In the genomic region with DNA sequence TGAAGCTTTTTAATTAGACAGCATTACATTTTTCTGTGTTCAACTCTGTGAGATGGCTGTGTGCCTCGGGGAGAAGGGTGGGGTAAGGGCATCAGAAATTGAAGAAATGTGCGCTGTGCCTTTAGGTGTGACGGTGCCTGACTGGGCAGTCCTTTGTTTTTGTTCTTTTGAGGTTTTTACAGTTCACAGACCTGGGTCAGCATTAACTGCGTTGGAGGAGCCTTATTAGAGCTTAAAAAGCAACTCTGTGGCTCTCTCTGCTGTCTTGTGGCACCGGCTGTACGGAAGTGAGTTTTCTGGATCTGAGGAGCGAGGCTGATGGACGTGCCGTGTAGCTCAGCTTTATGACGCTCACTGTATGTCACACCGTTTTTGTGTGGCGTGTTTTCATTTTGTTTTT, we compare ENCODE assay signal across 32 mouse cellular contexts.
DNase-seq lines count a peak whose midpoint lies in the region; ATAC-seq and TF ChIP-seq lines count a peak whose summit lies in the region.
"Had no signal": no experiment of that assay in that cellular context is flagged by ENCODE, and none has a peak within 500 bp of the region (broad histone marks: within the 10 kb centered on the region; RNA-seq: fewer than 3 reads in every experiment).

No protein-coding gene starts in this region.

- peak overlapping the region; percentile 58; the same call in 1 of the 2 replicates for H3K9ac ChIP-seq in heart, embryonic 13.5 days
- no peak overlapping the region for H3K9ac ChIP-seq in kidney, embryonic 14.5 days (ENCODE audit: low read depth, low read length)
- H3K9ac ChIP-seq in lung, embryonic 14.5 days, result no peak overlapping the region
- H3K9ac ChIP-seq: embryonic facial prominence, embryonic 12.5 days; forebrain, embryonic 15.5 days; hindbrain, embryonic 12.5 days; intestine, embryonic 15.5 days; limb, embryonic 15.5 days; liver, embryonic 15.5 days; lung, embryonic 15.5 days; midbrain, embryonic 13.5 days; neural tube, embryonic 13.5 days had no signal

- no peak for DNase-seq in gastrocnemius, adult 2 months
- DNase-seq in gastrocnemius, postnatal 4 days (ENCODE audit: low spot score in 2 of 2), result no peak
- DNase-seq in heart, postnatal 14 days, result no peak
- no peak for DNase-seq in kidney, adult 2 months
- no peak for DNase-seq in lung, embryonic 14.5 days
- DNase-seq in lung, postnatal 36 days, result no peak
- DNase-seq: adrenal gland, postnatal 14 days; cerebellum, adult 11 months; cerebellum, adult 9-10 months; embryo, embryonic 11 days; kidney, postnatal 10 days; layer of hippocampus, adult 9-11 months; right cerebral cortex, postnatal 4 days; thymus, adult 18-20 months; thymus, postnatal 25 days had no signal

- H3K9me3 ChIP-seq in heart, embryonic 13.5 days, result no peaks in the 10 kb centered on the region
- no peaks in the 10 kb centered on the region for H3K9me3 ChIP-seq in kidney, embryonic 14.5 days (ENCODE audit: control insufficient read depth, low read length)
- no peaks in the 10 kb centered on the region for H3K9me3 ChIP-seq in lung, embryonic 14.5 days (ENCODE audit: low read depth, low read length)
- H3K9me3 ChIP-seq: embryonic facial prominence, embryonic 12.5 days; forebrain, embryonic 10.5 days; forebrain, embryonic 15.5 days; hindbrain, embryonic 12.5 days; intestine, embryonic 15.5 days; limb, embryonic 10.5 days; limb, embryonic 15.5 days; liver, embryonic 15.5 days; lung, embryonic 15.5 days; midbrain, embryonic 13.5 days; neural tube, embryonic 13.5 days had no signal

- 0 out of 2 replicates have a peak, but pooled peaks cover 3% of the 10 kb centered on the region for H3K27me3 ChIP-seq in heart, embryonic 13.5 days (replicated peaks)
- H3K27me3 ChIP-seq in kidney, embryonic 14.5 days (ENCODE audit: control insufficient read depth, insufficient read depth, low read length), result no peaks in the 10 kb centered on the region
- no peaks in the 10 kb centered on the region for H3K27me3 ChIP-seq in kidney, adult 2 months (replicated peaks; ENCODE audit: control insufficient read depth, insufficient read depth, low read length)
- H3K27me3 ChIP-seq in lung, embryonic 14.5 days (ENCODE audit: insufficient read depth, low read length), result no peaks in the 10 kb centered on the region
- H3K27me3 ChIP-seq: CH12.LX; embryonic facial prominence, embryonic 12.5 days; forebrain, embryonic 15.5 days; hindbrain, embryonic 12.5 days; intestine, embryonic 15.5 days; limb, embryonic 15.5 days; liver, embryonic 15.5 days; lung, embryonic 15.5 days; midbrain, embryonic 13.5 days; neural tube, embryonic 13.5 days had no signal

- TF ChIP-seq CTCF in gastrocnemius, adult 2 months (IDR thresholded peaks at IDR 0.05), result no peak
- TF ChIP-seq CTCF in kidney, adult 2 months (conservative IDR thresholded peaks at IDR 0.05; ENCODE audit: insufficient read depth, insufficient read length, low read depth, low read length), result no peak
- TF ChIP-seq CTCF in lung, embryonic 14.5 days (IDR thresholded peaks at IDR 0.05; ENCODE audit: low read depth), result no peak

- no peak for ATAC-seq in heart, embryonic 13.5 days (ENCODE audit: extremely low read depth, insufficient number of reproducible peaks, low FRiP score, low TSS enrichment)
- ATAC-seq in kidney, embryonic 14.5 days (ENCODE audit: low FRiP score, low TSS enrichment), result peak; percentile 70
- ATAC-seq in lung, embryonic 14.5 days (ENCODE audit: insufficient read depth), result 0 out of 2 replicates have a peak, but pooled peaks have one; percentile 12
- ATAC-seq: forebrain, embryonic 15.5 days; hindbrain, postnatal 0 days; intestine, embryonic 15.5 days; midbrain, embryonic 13.5 days had no signal

- H3K4me2 ChIP-seq in heart, embryonic 13.5 days, result peak overlapping the region; percentile 60
- no peak overlapping the region for H3K4me2 ChIP-seq in kidney, embryonic 14.5 days (replicated peaks; ENCODE audit: low read depth, low read length)
- no peak overlapping the region for H3K4me2 ChIP-seq in lung, embryonic 14.5 days
- H3K4me2 ChIP-seq: embryonic facial prominence, embryonic 12.5 days; forebrain, embryonic 15.5 days; hindbrain, embryonic 12.5 days; intestine, embryonic 15.5 days; limb, embryonic 15.5 days; liver, embryonic 15.5 days; midbrain, embryonic 13.5 days; neural tube, embryonic 13.5 days had no signal

- intact Hi-C loops in gastrocnemius, adult 2 months (cut with DNase I), result loop anchor here (10.0 kb wide), 1 partner anchor 484 kb away; no protein-coding TSS in a partner anchor
- intact Hi-C loops in heart, postnatal 14 days (cut with DNase I), result no loop called here

- 64% methylated on average over 12 of the region's 12 CpGs for WGBS in heart, embryonic 13.5 days
- WGBS in kidney, embryonic 14.5 days, result 25% methylated on average over 12 of the region's 12 CpGs
- WGBS in kidney, adult 2 months, result 47% methylated on average over 12 of the region's 12 CpGs
- 58% methylated on average over 12 of the region's 12 CpGs for WGBS in lung, embryonic 14.5 days

- H3K36me3 ChIP-seq in heart, embryonic 13.5 days, result peaks cover 42% of the 10 kb centered on the region
- H3K36me3 ChIP-seq in kidney, embryonic 14.5 days (ENCODE audit: control insufficient read depth, insufficient read depth, low read length), result peaks cover 21% of the 10 kb centered on the region
- peaks cover 5% of the 10 kb centered on the region for H3K36me3 ChIP-seq in kidney, adult 2 months (ENCODE audit: control insufficient read depth, insufficient read depth, low read length)
- H3K36me3 ChIP-seq in lung, embryonic 14.5 days (ENCODE audit: insufficient read depth), result peaks cover 9% of the 10 kb centered on the region; the same call in 1 of the 2 replicates
- H3K36me3 ChIP-seq: forebrain, embryonic 15.5 days had no signal

- no peak overlapping the region for H3K4me3 ChIP-seq in gastrocnemius, adult 2 months
- no peak overlapping the region for H3K4me3 ChIP-seq in heart, embryonic 13.5 days
- H3K4me3 ChIP-seq in kidney, embryonic 14.5 days (ENCODE audit: low read length), result no peak overlapping the region
- no peak overlapping the region for H3K4me3 ChIP-seq in kidney, adult 2 months (ENCODE audit: insufficient read depth, low read depth, low read length)
- H3K4me3 ChIP-seq in lung, embryonic 14.5 days (ENCODE audit: low read depth, low read length), result no peak overlapping the region
- H3K4me3 ChIP-seq: embryonic facial prominence, embryonic 12.5 days; forebrain, embryonic 10.5 days; forebrain, embryonic 15.5 days; hindbrain, embryonic 12.5 days; intestine, embryonic 15.5 days; limb, embryonic 10.5 days; limb, embryonic 15.5 days; liver, embryonic 15.5 days; lung, embryonic 15.5 days; midbrain, embryonic 13.5 days; neural tube, embryonic 13.5 days had no signal

- H3K4me1 ChIP-seq in heart, embryonic 13.5 days, result peaks cover 31% of the 10 kb centered on the region
- peaks cover 17% of the 10 kb centered on the region; the same call in 1 of the 2 replicates for H3K4me1 ChIP-seq in kidney, embryonic 14.5 days (ENCODE audit: control insufficient read depth, insufficient read depth, low read length)
- no peaks in the 10 kb centered on the region for H3K4me1 ChIP-seq in kidney, adult 2 months (ENCODE audit: control insufficient read depth, insufficient read depth, low read length)
- no peaks in the 10 kb centered on the region for H3K4me1 ChIP-seq in lung, embryonic 14.5 days (ENCODE audit: insufficient read depth)
- H3K4me1 ChIP-seq: embryonic facial prominence, embryonic 12.5 days; forebrain, embryonic 15.5 days; hindbrain, embryonic 12.5 days; intestine, embryonic 15.5 days; limb, embryonic 15.5 days; liver, embryonic 15.5 days; midbrain, embryonic 13.5 days; neural tube, embryonic 13.5 days had no signal

- H3K27ac ChIP-seq in gastrocnemius, adult 2 months, result peak overlapping the region; percentile 86
- peak overlapping the region; percentile 89 for H3K27ac ChIP-seq in heart, embryonic 13.5 days (replicated peaks)
- no peak overlapping the region for H3K27ac ChIP-seq in kidney, embryonic 14.5 days (ENCODE audit: low read depth, low read length)
- H3K27ac ChIP-seq in kidney, adult 2 months (ENCODE audit: insufficient read depth, low read depth, low read length), result no peak overlapping the region
- H3K27ac ChIP-seq in lung, embryonic 14.5 days (ENCODE audit: low read depth), result no peak overlapping the region
- H3K27ac ChIP-seq: embryonic facial prominence, embryonic 12.5 days; forebrain, embryonic 10.5 days; forebrain, embryonic 15.5 days; hindbrain, embryonic 12.5 days; hindbrain, postnatal 0 days; intestine, embryonic 15.5 days; limb, embryonic 10.5 days; limb, embryonic 15.5 days; liver, embryonic 15.5 days; lung, embryonic 15.5 days; macrophage; midbrain, embryonic 13.5 days; neural tube, embryonic 13.5 days; stomach, postnatal 0 days had no signal

- no peak for TF ChIP-seq POLR2A in kidney, adult 2 months (IDR thresholded peaks at IDR 0.05; ENCODE audit: low read depth, low read length)

Comparison
In these comparisons a context has a peak if more than half of its experiments do, and no peak if none do; other contexts are left out.
1. H3K27ac ChIP-seq: peak in gastrocnemius, adult 2 months (single experiment) and heart, embryonic 13.5 days (single experiment); none in kidney, embryonic 14.5 days (single experiment), kidney, adult 2 months (single experiment) and lung, embryonic 14.5 days (single experiment).